Mouse (Mus musculus) forebrain, postnatal 0 days (tissue): ENCODE measurements around the gene Katnal1. TPM values are rescaled to one million over a fixed set of nuclear protein-coding genes. Genes with fewer than 3 reads are reported as not detected.

Experiments
- ATAC-seq: fragments of 200-750 bp; cut with Nextera tagmentation; 2 replicates; pipeline ENCODE4 v1.8.0; 2017; ENCODE audit warnings: mild to moderate bottlenecking, moderate library complexity
- DNase-seq: peaks from one replicate; pipeline ENCODE4 v3.0.0-alpha.2; 2015
- H3K27ac ChIP-seq: fragments of 300-500 bp; sonication (generic); 2 replicates; pipeline ENCODE4 v1.5.1; 2014; ENCODE audit warnings: low read depth, mild to moderate bottlenecking, antibody characterized with exemption, low read length, moderate library complexity, mixed read lengths
- H3K27me3 ChIP-seq: fragments of 300-500 bp; sonication (generic); 2 replicates; pipeline ENCODE4 v1.6.1; 2014; ENCODE audit warnings: mild to moderate bottlenecking, low read length, mixed read lengths; ENCODE audit not compliant: insufficient read depth
- H3K36me3 ChIP-seq: fragments of 300-500 bp; sonication (generic); 2 replicates; pipeline ENCODE4 v1.6.1; 2014; ENCODE audit warnings: mild to moderate bottlenecking, moderate library complexity; ENCODE audit not compliant: insufficient read depth
- H3K4me1 ChIP-seq: fragments of 300-500 bp; sonication (generic); 2 replicates; pipeline ENCODE4 v1.6.1; 2014; ENCODE audit warnings: antibody characterized with exemption; ENCODE audit not compliant: insufficient read depth
- H3K4me2 ChIP-seq: fragments of 300-500 bp; sonication (generic); 2 replicates; pipeline ENCODE4 v1.6.1; 2014; ENCODE audit warnings: low read depth, mild to moderate bottlenecking, moderate library complexity
- H3K4me3 ChIP-seq: fragments of 300-500 bp; sonication (generic); 2 replicates; pipeline ENCODE4 v1.5.1; 2014; ENCODE audit warnings: low read depth, low read length, mixed read lengths
- H3K9ac ChIP-seq: fragments of 300-500 bp; sonication (generic); 2 replicates; pipeline ENCODE4 v1.6.1; 2014; ENCODE audit warnings: mild to moderate bottlenecking
- H3K9me3 ChIP-seq: fragments of 300-500 bp; sonication (generic); 2 replicates; pipeline ENCODE4 v1.6.1; 2016; ENCODE audit warnings: low read length
- CTCF ChIP-seq: sonication (generic); IDR thresholded peaks from 2 replicates; pipeline ENCODE4 v1.5.1; 2016; ENCODE audit warnings: antibody characterized with exemption, control low read depth, low read depth
- WGBS: fragments of 180-500 bp; shearing (Covaris S2); extraction: QIAGEN DNeasy Blood & Tissue Kit; methylation state at CpG from one replicate; pipeline ENCODE4 v1.1.7; 2014; 5-methylcytosine and 5-hydroxymethylcytosine counted together
- polyA plus RNA-seq: library from polyadenylated mRNA; unstranded; fragments of >200 nt; fragmentation: Nextera tagmentation; extraction: Ambion mirVana; gene quantifications from 2 replicates; pipeline ENCODE4 v1.2.1, GENCODE M21; 2015
- total RNA-seq: library from RNA; depleted of rRNA; stranded (reverse); fragments of >200 nt; gene quantifications from 2 replicates; pipeline ENCODE4 v1.2.3, GENCODE M21; 2014

Gene Katnal1
- total and polyA plus RNA-seq, 2 experiments from 2014 or later, result 24.0 to 47.9 TPM

DNA sequence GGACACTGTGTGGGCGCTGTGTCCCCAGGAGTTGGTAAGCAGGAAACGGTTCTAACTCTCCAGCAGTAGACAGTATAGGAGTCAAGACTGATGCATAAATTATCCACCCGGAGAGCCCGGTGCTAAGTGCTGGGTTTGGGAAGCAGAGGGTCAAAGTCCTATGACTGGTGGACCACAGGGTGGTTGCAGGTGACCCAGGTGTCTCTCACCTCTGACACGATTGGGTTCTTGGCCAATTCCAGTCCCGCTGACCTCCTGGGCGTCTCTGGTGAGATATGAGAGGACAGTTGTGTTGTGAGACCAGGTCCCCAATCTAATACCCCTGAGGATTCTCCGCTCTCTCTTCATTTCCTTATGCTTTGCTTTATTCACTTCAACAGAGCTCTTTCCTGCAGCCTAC lies 74.1 kb downstream of the Katnal1 start:
- no peak for DNase-seq
- Histone ChIP-seq H3K4me2 (no peak overlapping the region), H3K9ac (no peak overlapping the region), H3K9me3 (no peaks in the 10 kb centered on the region), H3K4me3 (no peak overlapping the region), H3K27ac (no peak overlapping the region), H3K36me3 (no peaks in the 10 kb centered on the region), H3K4me1 (no peaks in the 10 kb centered on the region), H3K27me3 (no peaks in the 10 kb centered on the region)
- ATAC-seq, result no peak
- no peak for TF ChIP-seq CTCF
- 86% methylated on average over 8 of the region's 8 CpGs for WGBS

- ATAC-seq, result peak; percentile 79; the same call in 1 of the 2 replicates
Observed at GRCm38 (mm10) chr5:148854166-148854565, 75.0 kb downstream of the Katnal1 start.

DNA sequence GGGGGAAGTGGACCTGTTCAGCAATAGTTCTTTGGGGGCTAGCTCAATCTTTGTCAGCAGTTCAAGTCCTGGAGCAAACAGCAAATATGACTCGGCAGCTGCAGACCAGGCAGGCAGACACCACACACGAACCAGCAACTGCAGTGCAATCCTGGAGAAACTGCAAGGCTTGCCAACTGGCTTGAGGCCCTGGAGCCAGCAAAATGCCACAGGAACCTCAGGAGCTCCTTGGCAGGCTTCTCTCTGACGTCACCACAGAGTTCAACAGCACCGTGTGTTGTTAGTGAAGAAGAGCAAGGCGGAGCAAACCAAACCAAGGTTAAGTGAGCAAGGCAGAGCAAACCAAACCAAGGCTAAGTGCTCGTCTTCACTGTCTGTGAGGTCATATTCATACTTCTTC lies 79.6 kb downstream of the Katnal1 start:
- Histone ChIP-seq H3K9me3 (no peaks in the 10 kb centered on the region), H3K27ac (no peak overlapping the region), H3K9ac (no peak overlapping the region), H3K4me3 (no peak overlapping the region), H3K4me1 (no peaks in the 10 kb centered on the region), H3K4me2 (no peak overlapping the region), H3K27me3 (no peaks in the 10 kb centered on the region), H3K36me3 (no peaks in the 10 kb centered on the region)
- 67% methylated on average over 6 of the region's 6 CpGs for WGBS
- TF ChIP-seq CTCF, result no peak
- no peak for ATAC-seq
- no peak for DNase-seq

More at GRCm38 (mm10) chr5:148854166-148854565, 75.0 kb downstream of the Katnal1 start:
- Histone ChIP-seq H3K9ac (no peak overlapping the region), H3K27ac (no peak overlapping the region), H3K27me3 (no peaks in the 10 kb centered on the region), H3K4me2 (no peak overlapping the region), H3K4me3 (no peak overlapping the region), H3K4me1 (no peaks in the 10 kb centered on the region), H3K9me3 (no peaks in the 10 kb centered on the region), H3K36me3 (no peaks in the 10 kb centered on the region)
- peak; percentile 65 for DNase-seq
- WGBS, result 33% methylated on average over 5 of the region's 5 CpGs
- no peak for TF ChIP-seq CTCF

DNA sequence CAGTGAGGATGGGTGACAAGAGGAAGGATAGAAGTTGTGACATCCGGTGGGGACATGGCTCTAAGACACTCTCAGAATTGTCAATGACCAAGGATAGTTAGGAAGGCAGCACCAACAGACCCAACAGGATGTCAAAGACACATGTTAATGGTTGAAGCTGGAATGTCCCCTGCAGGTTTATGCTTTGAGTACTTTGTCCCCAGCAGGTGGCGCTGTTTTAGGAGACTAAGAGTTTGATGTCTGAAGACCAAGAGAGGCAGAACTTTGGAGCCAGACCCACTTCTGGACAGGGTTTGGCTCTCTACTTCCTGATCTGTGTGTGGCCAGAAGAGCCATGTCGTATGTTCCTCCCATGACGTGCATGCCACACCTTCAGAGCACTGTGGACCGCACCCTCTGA lies 82.1 kb downstream of the Katnal1 start:
- Histone ChIP-seq H3K9me3 (no peaks in the 10 kb centered on the region), H3K4me2 (no peak overlapping the region), H3K4me3 (no peak overlapping the region), H3K4me1 (no peaks in the 10 kb centered on the region), H3K36me3 (no peaks in the 10 kb centered on the region), H3K27ac (no peak overlapping the region), H3K27me3 (no peaks in the 10 kb centered on the region), H3K9ac (no peak overlapping the region)
- ATAC-seq (no peak), DNase-seq (no peak)
- 98% methylated on average over 5 of the region's 5 CpGs for WGBS
- TF ChIP-seq CTCF, result peak; percentile 25

DNA sequence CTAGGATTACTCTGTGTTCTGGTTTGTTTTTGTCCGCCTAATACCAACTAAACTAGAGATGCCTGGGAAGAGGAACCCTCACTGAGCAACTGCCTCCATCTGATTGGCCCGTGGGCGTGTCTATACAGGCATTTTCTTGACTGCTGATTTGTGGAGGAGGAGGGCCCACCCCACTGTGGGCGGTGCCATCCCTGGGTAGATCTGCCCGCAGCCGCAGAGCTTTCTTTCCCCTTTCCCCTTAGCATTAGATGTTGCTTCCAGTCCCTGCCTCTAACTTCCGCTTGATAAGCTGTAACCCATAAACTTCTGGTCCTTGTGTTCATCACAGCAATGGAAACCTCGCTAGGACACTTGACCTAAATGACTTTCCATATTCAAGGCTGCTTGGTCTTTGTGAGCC lies 92.1 kb downstream of the Katnal1 start:
- no peak for ATAC-seq
- Histone ChIP-seq H3K36me3 (no peaks in the 10 kb centered on the region), H3K4me2 (no peak overlapping the region), H3K4me3 (no peak overlapping the region), H3K9ac (no peak overlapping the region), H3K9me3 (no peaks in the 10 kb centered on the region), H3K27ac (no peak overlapping the region), H3K4me1 (no peaks in the 10 kb centered on the region), H3K27me3 (no peaks in the 10 kb centered on the region)
- DNase-seq, result no peak
- 44% methylated on average over 8 of the region's 8 CpGs for WGBS
- no peak for TF ChIP-seq CTCF

DNA sequence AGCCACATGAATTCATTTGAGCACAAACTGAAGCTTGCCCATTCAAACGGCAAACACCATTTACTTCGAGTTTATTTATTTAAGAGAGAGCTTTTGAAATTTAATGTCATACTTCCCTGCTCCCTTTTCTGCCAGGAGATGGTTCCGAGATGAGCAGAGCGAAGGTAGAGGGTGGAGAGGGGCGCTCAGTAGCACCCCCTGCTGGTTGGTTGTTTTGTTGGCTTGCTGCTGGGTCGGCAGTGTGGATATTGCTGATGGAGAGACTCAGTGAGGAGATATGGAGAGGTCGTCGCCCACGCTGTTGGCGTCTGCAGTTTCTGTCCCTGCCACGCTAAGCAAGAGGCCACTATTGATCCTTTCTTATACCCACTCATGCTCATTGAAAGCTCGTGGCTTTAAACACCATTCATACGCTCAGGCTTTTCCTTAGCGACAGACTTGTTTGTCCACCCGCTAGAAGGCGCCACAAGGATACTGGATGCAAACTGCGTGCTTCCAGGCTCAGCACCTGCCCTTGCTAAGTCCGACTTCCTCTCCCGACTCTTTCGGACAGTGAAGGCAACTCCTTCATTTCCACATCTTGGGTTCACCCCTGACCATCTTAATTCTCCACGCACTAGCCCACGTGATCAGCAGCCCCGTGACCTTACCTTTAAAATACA lies 97.4 kb downstream of the Katnal1 start:
- DNase-seq (peak; percentile 84), ATAC-seq (peak; percentile 87)
- WGBS, result 5% methylated on average over 23 of the region's 23 CpGs
- peak; percentile 81 for TF ChIP-seq CTCF
- H3K9ac ChIP-seq, result 0 out of 2 replicates have a peak overlapping the region, but pooled peaks have one; percentile 10
- H3K9me3 ChIP-seq, result no peaks in the 10 kb centered on the region
- H3K4me3 ChIP-seq, result peak overlapping the region; percentile 22
- no peaks in the 10 kb centered on the region for H3K36me3 ChIP-seq
- H3K27me3 ChIP-seq, result no peaks in the 10 kb centered on the region
- peak overlapping the region; percentile 39 for H3K4me2 ChIP-seq
- no peaks in the 10 kb centered on the region for H3K4me1 ChIP-seq
- no peak overlapping the region for H3K27ac ChIP-seq

GRCm38 (mm10) chr5:148831141-148831547 lies 98.0 kb downstream of the Katnal1 start:
- DNase-seq (no peak), ATAC-seq (peak; percentile 53)
- no peaks in the 10 kb centered on the region for H3K27me3 ChIP-seq
- peak overlapping the region; percentile 1; the same call in 1 of the 2 replicates for H3K9ac ChIP-seq
- no peak overlapping the region for H3K27ac ChIP-seq
- no peak for TF ChIP-seq CTCF
- H3K4me1 ChIP-seq, result no peaks in the 10 kb centered on the region
- peak overlapping the region; percentile 39 for H3K4me2 ChIP-seq
- no peaks in the 10 kb centered on the region for H3K36me3 ChIP-seq
- WGBS, result 5% methylated on average over 9 of the region's 9 CpGs
- no peaks in the 10 kb centered on the region for H3K9me3 ChIP-seq
- peak overlapping the region; percentile 22 for H3K4me3 ChIP-seq
